Mouse (Mus musculus): ENCODE results near the gene Cep128.

- TF ChIP-seq CTCF (IDR thresholded peaks at IDR 0.05; ENCODE audit: insufficient read depth, low read length) (no peak), POLR2A (IDR thresholded peaks at IDR 0.05; ENCODE audit: borderline replicate concordance, extremely low read depth, low read depth, low read length) (no peak)
Measured at GRCm38 (mm10) chr12:91064368-91064999, 319.7 kb downstream of the Cep128 start.

Measured in lung, adult 2 months (tissue).